Mouse (Mus musculus) ZHBTc4 (cell line): Measurements from ENCODE around the gene Mipep.

Source experiments
- DNase-seq: peaks from one replicate; pipeline ENCODE4 v3.0.0-alpha.2; 2011; ENCODE audit warnings: low read depth, low spot score

Gene Mipep

DNA sequence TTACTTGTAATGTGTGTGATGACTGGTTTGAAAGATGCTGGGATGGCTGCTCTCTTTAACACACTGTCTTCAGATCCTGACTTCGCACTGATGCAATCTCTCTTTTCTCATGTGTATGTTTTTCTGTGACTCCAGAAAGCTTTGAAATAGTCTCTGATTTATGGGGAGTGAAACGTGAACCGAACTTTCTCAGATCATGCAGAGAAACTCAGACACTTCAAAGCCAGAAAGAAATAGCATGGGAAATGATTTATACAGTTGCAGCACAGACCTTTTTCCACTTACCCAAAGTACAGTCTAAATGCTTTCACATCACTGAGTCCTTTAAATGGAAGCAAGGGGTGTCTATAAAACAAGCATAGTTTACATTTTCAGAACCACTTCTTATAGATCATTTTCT, 79.0 kb downstream of the Mipep start:
- DNase-seq, result no peak

- DNase-seq, result no peak
These were observed 82.0 kb downstream of the Mipep start for GRCm38 (mm10) chr14:60866399-60866798.

DNA sequence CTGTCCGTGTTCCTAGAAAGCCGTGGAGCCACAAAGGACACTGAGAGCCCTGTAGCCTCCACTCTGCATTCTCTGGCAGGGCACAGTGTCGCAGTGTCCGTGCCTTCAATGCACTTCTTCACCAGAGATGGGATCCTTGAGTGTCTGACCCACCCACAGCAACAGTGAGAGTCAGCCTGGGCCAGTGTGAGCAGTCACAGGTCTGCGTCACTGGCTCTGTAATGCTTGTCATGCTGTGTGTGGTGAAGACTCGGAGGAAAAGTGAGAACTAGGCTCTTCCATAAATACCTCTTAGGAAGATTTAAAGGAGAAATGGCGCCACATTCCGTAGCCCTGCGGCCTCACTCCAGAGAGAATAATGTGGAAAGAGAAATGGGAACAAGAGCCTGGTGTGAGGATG, 84.0 kb downstream of the Mipep start:
- DNase-seq, result no peak

DNA sequence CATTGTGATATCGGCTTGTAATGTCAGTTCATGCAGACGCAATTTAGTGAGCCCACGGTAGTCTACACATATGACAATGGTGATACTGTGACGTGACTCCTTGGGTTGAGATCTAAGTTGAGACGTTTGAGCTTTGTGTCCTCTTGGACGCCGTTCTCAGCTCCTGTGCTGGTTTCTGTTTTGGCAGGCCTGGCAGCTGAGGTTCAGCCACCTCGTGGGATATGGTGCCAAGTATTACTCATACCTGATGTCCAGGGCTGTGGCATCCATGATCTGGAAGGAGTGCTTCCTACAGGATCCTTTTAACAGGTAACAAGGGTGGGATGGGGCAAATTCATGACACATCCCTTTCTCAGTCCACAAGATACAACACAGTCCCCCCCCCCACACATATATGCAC, 87.5 kb downstream of the Mipep start:
- DNase-seq, result no peak

- no peak for DNase-seq
These were observed 97.7 kb downstream of the Mipep start for GRCm38 (mm10) chr14:60882106-60882505.

- no peak for DNase-seq
These were observed 98.3 kb downstream of the Mipep start for GRCm38 (mm10) chr14:60882681-60883080.

DNA sequence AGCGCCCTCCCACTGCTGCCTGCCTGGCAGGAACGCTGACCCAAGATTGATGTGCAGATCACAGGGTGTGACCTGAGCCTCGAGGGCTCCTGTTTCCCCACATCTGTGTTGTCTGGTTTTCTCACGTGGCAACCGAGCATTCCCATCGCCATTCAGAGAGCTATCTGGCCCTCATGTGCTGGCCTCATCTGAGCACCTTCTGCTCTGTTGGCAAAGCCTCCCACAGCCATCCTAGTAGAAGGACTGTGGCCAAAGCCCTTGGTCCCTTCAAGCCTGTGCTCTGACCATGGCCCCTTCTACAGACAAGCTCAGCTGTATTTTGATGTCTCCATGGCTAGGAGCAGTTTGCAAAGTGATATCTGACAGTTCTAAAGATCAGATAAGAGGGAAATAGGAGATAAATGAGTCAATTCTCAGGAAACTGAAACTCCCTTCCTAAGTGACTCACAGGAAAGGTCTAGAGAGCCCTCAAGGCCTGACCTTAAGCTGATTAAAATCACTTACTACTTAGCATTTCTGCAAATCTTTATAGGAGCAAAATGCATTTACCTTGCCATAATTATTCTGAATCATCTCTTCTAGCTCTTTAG, 101.1 kb downstream of the Mipep start:
- DNase-seq, result no peak

- no peak for DNase-seq
These were observed 109.5 kb downstream of the Mipep start for GRCm38 (mm10) chr14:60893882-60894281.

DNA sequence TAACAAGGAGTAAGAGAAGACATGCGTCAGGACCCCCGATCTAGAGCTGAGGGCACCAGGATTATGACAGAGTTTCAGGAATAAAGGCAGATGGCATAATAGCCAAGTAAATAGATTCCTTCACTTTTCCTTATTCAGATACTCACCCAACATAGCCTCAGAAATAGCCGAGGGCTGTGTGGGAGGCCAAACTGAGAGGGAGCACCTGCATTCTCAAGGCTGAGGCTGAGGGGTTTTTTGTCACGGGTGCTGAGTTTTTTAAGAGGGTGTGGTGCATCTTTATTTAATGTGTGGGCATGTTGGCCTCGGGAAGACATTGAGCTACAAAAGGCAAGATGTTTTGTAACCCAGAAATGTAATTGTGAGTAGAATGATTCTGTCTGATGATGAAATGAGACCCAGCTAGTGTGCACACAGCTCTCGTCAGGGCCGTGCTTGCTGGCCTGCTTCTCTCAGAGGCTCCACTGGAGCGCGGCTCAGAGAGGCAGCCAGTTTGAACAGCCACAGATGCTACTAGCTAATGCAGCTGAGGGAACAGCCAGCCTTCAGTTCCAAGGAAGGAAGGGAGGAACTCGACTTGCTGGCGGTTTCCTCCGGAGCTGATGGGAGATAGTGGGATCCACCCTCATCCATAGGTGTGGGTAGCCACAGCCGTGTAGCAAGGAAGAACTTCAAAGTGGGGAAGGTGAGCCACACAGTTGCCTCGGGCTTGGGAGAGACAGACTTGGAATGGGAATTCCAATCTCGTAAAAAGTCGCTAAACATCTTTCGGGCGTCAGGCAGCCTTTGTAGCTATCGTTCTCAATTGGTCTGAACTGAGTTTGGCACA, 111.0 kb downstream of the Mipep start:
- DNase-seq, result peak; percentile 70

DNA sequence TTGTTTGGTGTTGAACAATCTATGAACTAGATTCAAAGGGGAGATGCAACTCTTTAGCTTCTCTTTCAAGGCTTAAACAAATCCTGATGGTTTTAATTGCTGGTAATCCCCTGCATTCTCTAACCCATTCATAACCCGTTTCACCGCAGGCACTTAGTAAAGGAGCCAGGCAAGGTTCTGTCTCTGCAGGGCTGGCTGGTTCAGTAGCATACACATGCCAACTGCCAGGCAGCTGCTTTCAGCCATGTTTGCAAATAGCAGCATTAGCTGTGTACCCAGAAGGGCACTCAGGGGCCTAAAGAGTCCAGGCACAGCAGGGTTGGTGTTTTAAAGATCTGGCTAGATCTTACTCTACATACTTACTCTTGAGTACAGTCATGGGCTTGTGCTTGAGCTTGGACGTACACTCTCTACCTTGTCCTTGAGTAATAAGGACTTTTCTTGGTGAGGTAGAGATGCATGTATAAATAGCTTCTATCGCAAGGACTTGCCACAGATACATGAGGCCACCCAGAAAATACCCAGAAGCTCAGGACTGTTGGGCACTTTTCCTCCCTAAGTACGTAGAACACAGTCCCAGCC, 113.8 kb downstream of the Mipep start:
- DNase-seq, result no peak

- peak; percentile 7 for DNase-seq
These were observed 120.1 kb downstream of the Mipep start for GRCm38 (mm10) chr14:60904501-60904900.

GRCm38 (mm10) chr14:60906421-60907374, 122.3 kb downstream of the Mipep start:
- no peak for DNase-seq

GRCm38 (mm10) chr14:60909351-60909750, 125.0 kb downstream of the Mipep start:
- no peak for DNase-seq

DNA sequence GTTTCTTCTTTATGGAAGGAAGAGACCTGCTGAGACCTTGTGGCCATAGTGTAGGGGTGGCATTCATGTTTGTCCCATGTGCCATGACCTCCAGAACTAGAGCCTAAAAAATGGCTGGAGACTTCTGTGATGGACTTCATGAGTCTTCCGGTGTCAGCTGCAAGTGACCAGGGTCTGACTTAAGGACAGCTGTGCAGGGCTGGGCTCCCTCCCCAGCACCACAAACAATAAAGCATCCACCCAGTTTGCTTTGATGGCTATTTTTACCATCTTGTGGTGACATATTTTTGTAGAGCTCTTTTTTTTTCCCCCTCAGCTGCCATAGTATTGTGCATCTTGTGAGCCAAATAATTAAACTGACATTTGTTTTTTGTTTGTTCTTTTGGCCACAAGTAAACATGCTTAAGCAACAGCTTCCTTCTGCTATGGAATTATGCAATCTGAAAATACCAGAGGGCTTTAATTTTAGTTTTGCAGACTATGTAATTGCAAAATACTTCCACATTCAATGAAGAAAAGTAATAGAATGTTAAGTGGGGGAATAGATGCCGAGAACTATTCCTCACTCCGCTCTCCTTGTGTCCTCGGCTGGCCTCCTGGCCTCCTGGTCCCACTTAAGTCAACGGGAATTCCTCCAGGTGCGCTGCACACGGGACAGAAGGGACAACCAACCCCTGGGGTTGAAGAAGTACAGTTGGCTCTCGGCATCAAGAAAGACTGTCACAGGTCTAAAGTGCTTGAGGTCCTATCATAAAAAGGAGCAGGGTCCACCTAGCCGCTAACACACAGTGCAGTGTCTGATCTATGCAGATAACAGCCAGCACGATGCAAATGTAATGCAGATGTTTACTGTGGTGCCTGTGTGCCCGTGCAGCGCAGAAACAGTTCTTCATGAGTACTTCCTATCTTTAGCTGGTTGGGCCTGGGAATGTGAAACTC, 126.4 kb downstream of the Mipep start:
- no peak for DNase-seq

DNA sequence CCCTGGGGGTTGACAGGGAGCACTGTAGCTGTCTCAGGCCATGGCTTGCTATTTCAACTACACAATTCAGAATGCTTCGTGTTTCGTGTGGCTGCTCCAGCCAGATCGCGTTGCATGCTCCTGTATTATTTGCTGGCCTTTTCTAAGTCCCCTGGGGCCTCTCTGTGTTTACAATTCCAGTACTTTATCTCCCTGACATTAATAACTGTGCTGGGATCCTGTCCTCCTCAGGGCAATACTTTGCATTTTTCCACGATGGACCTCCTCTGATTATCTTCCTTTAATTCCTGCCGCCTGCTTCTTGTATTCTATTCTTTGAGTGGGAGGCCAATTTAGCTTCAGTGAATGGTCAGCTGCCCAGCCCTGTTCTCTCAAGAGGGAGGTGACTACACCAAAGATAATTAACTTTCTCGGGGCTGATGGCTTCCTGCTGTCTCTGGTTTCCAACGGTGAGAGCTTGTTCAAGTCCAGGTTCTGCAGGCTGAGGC, 128.7 kb downstream of the Mipep start:
- DNase-seq, result no peak

GRCm38 (mm10) chr14:60916661-60917060, 132.3 kb downstream of the Mipep start:
- no peak for DNase-seq

DNA sequence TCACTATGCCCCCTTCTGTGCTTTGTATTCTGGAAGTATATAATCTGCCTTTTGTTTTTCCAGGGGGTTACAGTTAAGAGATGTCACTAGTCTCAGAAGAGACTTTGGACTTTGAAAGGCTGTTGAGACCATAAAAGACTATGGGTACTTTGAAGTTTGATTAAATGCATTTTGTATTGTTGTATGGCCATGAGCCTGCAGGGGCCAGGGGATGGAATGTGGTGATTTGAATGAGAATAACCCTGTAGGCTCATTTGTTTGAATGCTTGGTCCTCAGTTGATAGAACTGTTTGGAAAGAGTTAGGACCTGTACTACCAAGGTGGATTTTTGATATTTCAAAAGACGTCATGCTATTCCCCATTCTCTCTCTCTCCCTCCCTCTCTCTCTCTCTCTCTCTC, 141.6 kb downstream of the Mipep start:
- DNase-seq, result peak; percentile 56

DNA sequence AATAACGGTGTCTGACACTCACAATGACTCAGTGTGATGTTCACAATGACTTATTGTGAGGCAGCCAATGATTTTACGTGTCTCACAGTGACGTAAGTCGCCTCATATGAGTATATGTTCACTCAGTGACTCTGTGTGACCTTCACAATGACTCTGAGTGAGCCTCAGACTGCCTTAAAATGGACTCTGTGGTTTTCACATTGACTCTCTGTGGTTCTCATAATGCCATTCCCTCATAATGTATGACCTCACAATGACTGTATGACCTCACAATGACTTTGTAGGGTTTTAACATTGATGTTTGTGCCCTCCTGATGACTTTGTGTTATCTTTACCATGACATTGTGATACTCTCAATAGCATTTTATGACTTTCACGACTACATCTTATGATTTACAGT, 151.3 kb downstream of the Mipep start:
- no peak for DNase-seq

DNA sequence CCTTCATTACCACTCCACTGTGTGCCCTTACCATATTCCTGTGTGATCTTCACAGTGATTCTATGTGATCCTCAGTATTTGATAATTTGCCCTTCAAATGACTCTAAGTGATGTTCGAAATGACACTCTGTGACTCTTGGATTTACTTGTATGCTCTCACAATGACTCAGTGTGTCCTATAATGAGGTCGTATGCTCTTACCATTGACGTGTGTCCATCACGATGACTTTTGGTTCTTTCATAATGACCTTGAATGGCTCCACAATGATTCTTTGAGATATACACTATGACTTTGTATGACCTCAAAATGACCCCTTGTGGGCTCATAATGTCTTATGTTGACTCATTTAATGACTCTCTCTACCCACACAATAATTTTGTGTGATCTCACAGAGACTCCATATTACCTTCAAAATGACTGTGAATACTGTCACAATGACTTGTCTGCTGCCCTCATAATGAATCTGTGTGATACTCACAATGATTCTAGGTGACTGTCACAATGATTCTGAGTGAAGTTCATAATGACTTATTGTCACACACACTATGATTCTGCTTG, 153.2 kb downstream of the Mipep start:
- DNase-seq, result no peak
